Mouse (Mus musculus) adrenal gland, postnatal 4 days (tissue): ENCODE measurements around the gene Mark3. TPM values are rescaled to one million over a fixed set of nuclear protein-coding genes. Genes with fewer than 3 reads are reported as not detected.

Experiments used
- DNase-seq, 2 experiments: peaks; one replicate each; pipeline ENCODE4 v3.0.0; 2021 to 2022; ENCODE audit warnings: low spot score in 2 of 2, mixed read lengths in 2 of 2
- total RNA-seq, 2 experiments: library from RNA; stranded (reverse); gene quantifications; 2 replicates each; pipeline ENCODE4 v1.2.3; 2021

The Mark3 gene
- total RNA-seq, 2 experiments from 2014 or later: 104 to 111 TPM

GRCm38 (mm10) chr12:111559647-111560258, 14.6 kb upstream of the Mark3 start:
- DNase-seq: no peak

- DNase-seq: no peak
Measured at GRCm38 (mm10) chr12:111560286-111560685, 14.0 kb upstream of the Mark3 start.

GRCm38 (mm10) chr12:111562276-111562814, 12.0 kb upstream of the Mark3 start:
- no peak for DNase-seq

GRCm38 (mm10) chr12:111563076-111563629, 11.2 kb upstream of the Mark3 start:
- no peak for DNase-seq

- no peak for DNase-seq
Measured at GRCm38 (mm10) chr12:111565363-111565762, 9.0 kb upstream of the Mark3 start.

GRCm38 (mm10) chr12:111568836-111569235, 5.5 kb upstream of the Mark3 start:
- DNase-seq: no peak

- DNase-seq: no peak
Measured at GRCm38 (mm10) chr12:111572406-111572805, 1.9 kb upstream of the Mark3 start.

- DNase-seq: no peak
Measured at GRCm38 (mm10) chr12:111573315-111573714, 1.0 kb upstream of the Mark3 start.

GRCm38 (mm10) chr12:111574887-111575838, 840 bp downstream of the Mark3 start:
- DNase-seq: no peak

- DNase-seq: no peak
Measured at GRCm38 (mm10) chr12:111583058-111583457, 8.7 kb downstream of the Mark3 start.

- DNase-seq: no peak
Measured at GRCm38 (mm10) chr12:111584401-111584800, 10.1 kb downstream of the Mark3 start.

GRCm38 (mm10) chr12:111587252-111587651, 12.9 kb downstream of the Mark3 start:
- DNase-seq: no peak

GRCm38 (mm10) chr12:111592407-111593021, 18.2 kb downstream of the Mark3 start:
- no peak for DNase-seq

GRCm38 (mm10) chr12:111593775-111594174, 19.5 kb downstream of the Mark3 start:
- no peak for DNase-seq

- DNase-seq: no peak
Measured at GRCm38 (mm10) chr12:111597310-111597709, 23.0 kb downstream of the Mark3 start.

GRCm38 (mm10) chr12:111598902-111599301, 24.6 kb downstream of the Mark3 start:
- DNase-seq: no peak

- no peak for DNase-seq
Measured at GRCm38 (mm10) chr12:111599640-111600039, 25.3 kb downstream of the Mark3 start.

- no peak for DNase-seq
Measured at GRCm38 (mm10) chr12:111603871-111604270, 29.5 kb downstream of the Mark3 start.

- DNase-seq: no peak
Measured at GRCm38 (mm10) chr12:111605619-111606018, 31.3 kb downstream of the Mark3 start.

- no peak for DNase-seq
Measured at GRCm38 (mm10) chr12:111608015-111608414, 33.7 kb downstream of the Mark3 start.

- no peak for DNase-seq
Measured at GRCm38 (mm10) chr12:111614475-111615141, 40.3 kb downstream of the Mark3 start.
